14 mouse cellular contexts compared by ENCODE assay signal in the genomic region with DNA sequence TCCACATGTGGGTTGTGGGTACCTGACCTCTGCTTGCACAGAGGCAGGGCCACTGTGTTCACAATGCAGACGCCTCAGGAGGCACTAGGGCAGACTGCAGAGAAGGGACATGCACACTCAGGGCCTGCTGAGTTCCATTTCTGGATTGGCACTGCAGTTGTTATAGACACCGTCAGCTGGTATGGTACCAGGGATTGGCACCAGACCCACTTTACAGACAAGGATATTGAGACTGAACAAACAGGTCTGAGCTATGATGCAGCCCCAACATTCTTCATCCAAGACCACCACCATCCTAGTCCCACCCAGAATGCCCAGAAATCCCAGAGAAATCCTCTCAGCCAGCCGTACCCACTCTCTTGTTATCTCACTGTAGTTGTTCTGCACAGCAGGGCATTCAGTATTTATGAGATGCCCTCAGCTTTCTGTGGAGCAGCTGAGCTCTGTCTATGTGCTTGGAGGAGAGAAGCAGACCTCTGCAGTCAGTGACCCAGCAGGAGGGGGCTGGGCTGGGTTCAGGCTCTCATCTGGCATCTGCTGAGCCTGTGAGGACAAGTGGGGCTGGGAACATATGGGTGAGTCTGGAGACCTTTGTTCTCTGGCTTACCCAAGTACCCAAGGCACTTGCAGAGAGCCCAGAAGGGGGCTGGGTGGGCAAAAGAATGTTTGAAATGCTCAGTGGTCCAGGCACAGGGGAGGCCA. TPM values are rescaled to one million over a fixed set of nuclear protein-coding genes. Genes with fewer than 3 reads are reported as not detected.
DNase-seq lines count a peak whose midpoint lies in the region; ATAC-seq and TF ChIP-seq lines count a peak whose summit lies in the region.
"Had no signal": no experiment of that assay in that cellular context is flagged by ENCODE, and none has a peak within 500 bp of the region (broad histone marks: within the 10 kb centered on the region; RNA-seq: fewer than 3 reads in every experiment).

No protein-coding gene starts in this region.

- no peak for TF ChIP-seq CTCF in forebrain, postnatal 0 days (IDR thresholded peaks at IDR 0.05; ENCODE audit: low read depth)
- no peak for TF ChIP-seq CTCF in gastrocnemius, adult 2 months (IDR thresholded peaks at IDR 0.05)

- intact Hi-C loops in gastrocnemius, adult 2 months (cut with DNase I) = no loop called here

- H3K27me3 ChIP-seq in forebrain, postnatal 0 days (ENCODE audit: insufficient read depth, low read length) = no peaks in the 10 kb centered on the region
- no peaks in the 10 kb centered on the region for H3K27me3 ChIP-seq in midbrain, embryonic 11.5 days (ENCODE audit: control insufficient read depth, insufficient read depth, low read length)
- no peaks in the 10 kb centered on the region for H3K27me3 ChIP-seq in neural tube, embryonic 14.5 days (ENCODE audit: control insufficient read depth, insufficient read depth, low read length)

- no peak overlapping the region for H3K27ac ChIP-seq in forebrain, postnatal 0 days (ENCODE audit: low read depth, low read length)
- peak overlapping the region; percentile 97 for H3K27ac ChIP-seq in midbrain, embryonic 11.5 days (ENCODE audit: low read depth, low read length)
- peak overlapping the region; percentile 92 for H3K27ac ChIP-seq in neural tube, embryonic 14.5 days (ENCODE audit: low read depth, low read length)
- H3K27ac ChIP-seq in gastrocnemius, adult 2 months = no peak overlapping the region
- H3K27ac ChIP-seq: embryonic facial prominence, embryonic 12.5 days; liver, embryonic 15.5 days had no signal

- H3K9me3 ChIP-seq in forebrain, postnatal 0 days (ENCODE audit: low read length) = no peaks in the 10 kb centered on the region
- no peaks in the 10 kb centered on the region for H3K9me3 ChIP-seq in midbrain, embryonic 11.5 days (ENCODE audit: control insufficient read depth, low read length)
- H3K9me3 ChIP-seq in neural tube, embryonic 14.5 days (ENCODE audit: control insufficient read depth, low read length) = no peaks in the 10 kb centered on the region
- H3K9me3 ChIP-seq: embryonic facial prominence, embryonic 12.5 days; liver, embryonic 15.5 days had no signal

- no peaks in the 10 kb centered on the region for H3K36me3 ChIP-seq in forebrain, postnatal 0 days (ENCODE audit: insufficient read depth)
- no peaks in the 10 kb centered on the region for H3K36me3 ChIP-seq in midbrain, embryonic 11.5 days (ENCODE audit: control insufficient read depth, insufficient read depth, low read length)
- no peaks in the 10 kb centered on the region for H3K36me3 ChIP-seq in neural tube, embryonic 14.5 days (ENCODE audit: control insufficient read depth, insufficient read depth, low read length)
- H3K36me3 ChIP-seq: embryonic facial prominence, embryonic 12.5 days; liver, embryonic 15.5 days had no signal

- H3K9ac ChIP-seq in forebrain, postnatal 0 days = no peak overlapping the region
- no peak overlapping the region; the same call in 1 of the 2 replicates for H3K9ac ChIP-seq in midbrain, embryonic 11.5 days (ENCODE audit: low read length)
- H3K9ac ChIP-seq in neural tube, embryonic 14.5 days (replicated peaks; ENCODE audit: low read depth, low read length) = no peak overlapping the region
- H3K9ac ChIP-seq: embryonic facial prominence, embryonic 12.5 days; liver, embryonic 15.5 days had no signal

- H3K4me3 ChIP-seq in forebrain, postnatal 0 days (ENCODE audit: low read depth, low read length) = no peak overlapping the region
- no peak overlapping the region for H3K4me3 ChIP-seq in midbrain, embryonic 11.5 days (ENCODE audit: low read depth, low read length)
- no peak overlapping the region for H3K4me3 ChIP-seq in neural tube, embryonic 14.5 days (ENCODE audit: low read depth, low read length)
- no peak overlapping the region for H3K4me3 ChIP-seq in gastrocnemius, adult 2 months
- H3K4me3 ChIP-seq: embryonic facial prominence, embryonic 12.5 days; liver, embryonic 15.5 days had no signal

- WGBS in forebrain, postnatal 0 days = 42% methylated on average over 3 of the region's 3 CpGs
- 51% methylated on average over 3 of the region's 3 CpGs for WGBS in midbrain, embryonic 11.5 days
- WGBS in neural tube, embryonic 14.5 days = 31% methylated on average over 3 of the region's 3 CpGs

- no peak overlapping the region for H3K4me2 ChIP-seq in forebrain, postnatal 0 days (ENCODE audit: low read depth)
- H3K4me2 ChIP-seq in midbrain, embryonic 11.5 days = no peak overlapping the region
- H3K4me2 ChIP-seq in neural tube, embryonic 14.5 days (ENCODE audit: low read depth, low read length) = no peak overlapping the region
- H3K4me2 ChIP-seq: embryonic facial prominence, embryonic 12.5 days; liver, embryonic 15.5 days had no signal

- H3K4me1 ChIP-seq in forebrain, postnatal 0 days (ENCODE audit: insufficient read depth) = peaks cover 5% of the 10 kb centered on the region; the same call in 1 of the 2 replicates
- H3K4me1 ChIP-seq in midbrain, embryonic 11.5 days (ENCODE audit: control insufficient read depth, insufficient read depth, low read length) = peaks cover 44% of the 10 kb centered on the region
- H3K4me1 ChIP-seq in neural tube, embryonic 14.5 days (ENCODE audit: control insufficient read depth, insufficient read depth, low read length) = peaks cover 26% of the 10 kb centered on the region

- peak; percentile 58 for DNase-seq in embryo, embryonic 11 days
- DNase-seq in embryo, embryonic 10 days (ENCODE audit: low spot score) = no peak
- no peak for DNase-seq in forebrain, postnatal 0 days
- DNase-seq in midbrain, embryonic 11.5 days (ENCODE audit: low spot score, missing footprints) = no peak
- DNase-seq in gastrocnemius, postnatal 25 days = no peak
- DNase-seq in gastrocnemius, adult 2 months = no peak
- DNase-seq in cerebellum, adult 18-20 months = no peak
- DNase-seq: cerebellum, adult 11-12 months; kidney, adult 9 months; thymus, postnatal 14 days had no signal

- ATAC-seq in forebrain, postnatal 0 days = peak; percentile 14; the same call in 1 of the 2 replicates
- peak; percentile 30 for ATAC-seq in midbrain, embryonic 11.5 days (ENCODE audit: low FRiP score)
- no peak for ATAC-seq in neural tube, embryonic 14.5 days (ENCODE audit: low read depth)

RNA-seq across cellular contexts. Expression of gene Cryba4, which starts 13.4 kb away (rescaled TPM):
- total RNA-seq in forebrain, postnatal 0 days (2014; rRNA removed) = 2.5 TPM in 1 of 2 replicates, not detected in the other
- polyA plus RNA-seq in forebrain, postnatal 0 days (2015; fragmentation: Nextera tagmentation; extraction: Ambion mirVana) = 2.4 and 2.6 TPM in 2 replicates
- polyA plus RNA-seq in midbrain, embryonic 11.5 days (2014; fragmentation: Nextera tagmentation; extraction: Ambion mirVana) = 0.52 and 2.0 TPM in 2 replicates
- polyA plus RNA-seq in neural tube, embryonic 14.5 days (2014; fragmentation: Nextera tagmentation; extraction: Ambion mirVana) = 0.79 and 2.7 TPM in 2 replicates
- under 1 TPM in 1 of 2 experiments, not detected in 1; 0.46 TPM for total RNA-seq in gastrocnemius, postnatal 25 days (2021)
- under 1 TPM in 1 of 2 experiments, not detected in 1; 0.86 TPM for total RNA-seq in gastrocnemius, adult 2 months (2021)

RNA-seq across cellular contexts. Expression of gene Crybb1, which starts 16.7 kb away (rescaled TPM):
- 5.0 and 6.3 TPM in 2 replicates for total RNA-seq in forebrain, postnatal 0 days (2014; rRNA removed)
- 10.4 and 10.8 TPM in 2 replicates for polyA plus RNA-seq in forebrain, postnatal 0 days (2015; fragmentation: Nextera tagmentation; extraction: Ambion mirVana)
- polyA plus RNA-seq in midbrain, embryonic 11.5 days (2014; fragmentation: Nextera tagmentation; extraction: Ambion mirVana) = 0.29 and 0.84 TPM in 2 replicates
- 3.4 and 4.5 TPM in 2 replicates for polyA plus RNA-seq in neural tube, embryonic 14.5 days (2014; fragmentation: Nextera tagmentation; extraction: Ambion mirVana)
- 1 to 10 TPM; 3.2 to 3.9 TPM for total RNA-seq in gastrocnemius, postnatal 25 days (2021)
- 1 to 10 TPM; 1.6 to 3.7 TPM for total RNA-seq in gastrocnemius, adult 2 months (2021)
- total RNA-seq: neutrophil, adult 5-6 weeks had no signal

RNA-seq across cellular contexts. Expression of gene Tpst2, which starts 37.6 kb away (rescaled TPM):
- 43.4 and 45.0 TPM in 2 replicates for total RNA-seq in forebrain, postnatal 0 days (2014; rRNA removed)
- 37.9 and 39.0 TPM in 2 replicates for polyA plus RNA-seq in forebrain, postnatal 0 days (2015; fragmentation: Nextera tagmentation; extraction: Ambion mirVana)
- polyA plus RNA-seq in midbrain, embryonic 11.5 days (2014; fragmentation: Nextera tagmentation; extraction: Ambion mirVana) = 29.3 and 33.5 TPM in 2 replicates
- 27.1 and 28.1 TPM in 2 replicates for polyA plus RNA-seq in neural tube, embryonic 14.5 days (2014; fragmentation: Nextera tagmentation; extraction: Ambion mirVana)
- total RNA-seq in gastrocnemius, postnatal 25 days (2021) = 10 to 100 TPM; 16.8 to 17.8 TPM
- 10 to 100 TPM; 12.6 to 25.4 TPM for total RNA-seq in gastrocnemius, adult 2 months (2021)

Comparison
In these comparisons a context has a peak if more than half of its experiments do, and no peak if none do; other contexts are left out.
1. H3K27ac ChIP-seq: peak in midbrain, embryonic 11.5 days (single experiment) and neural tube, embryonic 14.5 days (single experiment); none in forebrain, postnatal 0 days (single experiment) and gastrocnemius, adult 2 months (single experiment).